Mouse (Mus musculus): ENCODE data around the gene Tmem161a. TPM values are rescaled to one million over a fixed set of nuclear protein-coding genes. Genes with fewer than 3 reads are reported as not detected.

Gene Tmem161a
- polyA plus RNA-seq, 1 experiment: 74.3 TPM

GRCm38 (mm10) chr8:70158069-70158853 is 13.9 kb upstream of the Tmem161a start:
- TF ChIP-seq CTCF (IDR thresholded peaks at IDR 0.05; ENCODE audit: extremely low read depth, insufficient read depth, low read length) (no peak), POLR2A (IDR thresholded peaks at IDR 0.05; ENCODE audit: extremely low read depth, insufficient read depth, low read length) (peak; percentile 41; the same call in 1 of the 2 replicates)
- H3K4me1 ChIP-seq (ENCODE audit: control insufficient read depth, insufficient read depth, low read length): no peaks in the 10 kb centered on the region
- H3K27ac ChIP-seq (ENCODE audit: insufficient read depth, low read length): no peak overlapping the region
- peak overlapping the region; percentile 33 for H3K4me3 ChIP-seq (ENCODE audit: insufficient read depth, low read length)

- no peak for TF ChIP-seq POLR2A (IDR thresholded peaks at IDR 0.05; ENCODE audit: extremely low read depth, insufficient read depth, low read length)
- TF ChIP-seq CTCF (IDR thresholded peaks at IDR 0.05; ENCODE audit: extremely low read depth, insufficient read depth, low read length): no peak
- H3K4me1 ChIP-seq (ENCODE audit: control insufficient read depth, insufficient read depth, low read length): no peaks in the 10 kb centered on the region
- H3K27ac ChIP-seq (ENCODE audit: insufficient read depth, low read length): no peak overlapping the region
- H3K4me3 ChIP-seq (ENCODE audit: insufficient read depth, low read length): no peak overlapping the region
Measured at GRCm38 (mm10) chr8:70159211-70159610, 12.9 kb upstream of the Tmem161a start.

- no peak overlapping the region for H3K4me3 ChIP-seq (ENCODE audit: insufficient read depth, low read length)
- H3K4me1 ChIP-seq (ENCODE audit: control insufficient read depth, insufficient read depth, low read length): no peaks in the 10 kb centered on the region
- no peak for TF ChIP-seq POLR2A (IDR thresholded peaks at IDR 0.05; ENCODE audit: extremely low read depth, insufficient read depth, low read length)
- TF ChIP-seq CTCF (IDR thresholded peaks at IDR 0.05; ENCODE audit: extremely low read depth, insufficient read depth, low read length): no peak
- no peak overlapping the region for H3K27ac ChIP-seq (ENCODE audit: insufficient read depth, low read length)
Measured at GRCm38 (mm10) chr8:70160015-70160414, 12.1 kb upstream of the Tmem161a start.

GRCm38 (mm10) chr8:70163316-70163715 is 8.8 kb upstream of the Tmem161a start:
- no peaks in the 10 kb centered on the region for H3K4me1 ChIP-seq (ENCODE audit: control insufficient read depth, insufficient read depth, low read length)
- H3K4me3 ChIP-seq (ENCODE audit: insufficient read depth, low read length): no peak overlapping the region
- TF ChIP-seq POLR2A (IDR thresholded peaks at IDR 0.05; ENCODE audit: extremely low read depth, insufficient read depth, low read length): no peak
- TF ChIP-seq CTCF (IDR thresholded peaks at IDR 0.05; ENCODE audit: extremely low read depth, insufficient read depth, low read length): no peak
- H3K27ac ChIP-seq (ENCODE audit: insufficient read depth, low read length): no peak overlapping the region

- TF ChIP-seq POLR2A (IDR thresholded peaks at IDR 0.05; ENCODE audit: extremely low read depth, insufficient read depth, low read length) (no peak), CTCF (IDR thresholded peaks at IDR 0.05; ENCODE audit: extremely low read depth, insufficient read depth, low read length) (peak; percentile 66)
- Histone ChIP-seq H3K27ac (ENCODE audit: insufficient read depth, low read length) (no peak overlapping the region), H3K4me1 (ENCODE audit: control insufficient read depth, insufficient read depth, low read length) (no peaks in the 10 kb centered on the region), H3K4me3 (ENCODE audit: insufficient read depth, low read length) (no peak overlapping the region)
Measured at GRCm38 (mm10) chr8:70166504-70167110, 5.5 kb upstream of the Tmem161a start.

GRCm38 (mm10) chr8:70170116-70170515 is 2.0 kb upstream of the Tmem161a start:
- no peak overlapping the region for H3K27ac ChIP-seq (ENCODE audit: insufficient read depth, low read length)
- peaks cover 2% of the 10 kb centered on the region; the same call in 1 of the 2 replicates for H3K4me1 ChIP-seq (ENCODE audit: control insufficient read depth, insufficient read depth, low read length)
- TF ChIP-seq POLR2A (IDR thresholded peaks at IDR 0.05; ENCODE audit: extremely low read depth, insufficient read depth, low read length) (no peak), CTCF (IDR thresholded peaks at IDR 0.05; ENCODE audit: extremely low read depth, insufficient read depth, low read length) (no peak)
- no peak overlapping the region for H3K4me3 ChIP-seq (ENCODE audit: insufficient read depth, low read length)

GRCm38 (mm10) chr8:70170748-70171147 is 1.4 kb upstream of the Tmem161a start:
- TF ChIP-seq POLR2A (IDR thresholded peaks at IDR 0.05; ENCODE audit: extremely low read depth, insufficient read depth, low read length) (no peak), CTCF (IDR thresholded peaks at IDR 0.05; ENCODE audit: extremely low read depth, insufficient read depth, low read length) (no peak)
- no peak overlapping the region for H3K27ac ChIP-seq (ENCODE audit: insufficient read depth, low read length)
- no peak overlapping the region for H3K4me3 ChIP-seq (ENCODE audit: insufficient read depth, low read length)
- H3K4me1 ChIP-seq (ENCODE audit: control insufficient read depth, insufficient read depth, low read length): peaks cover 2% of the 10 kb centered on the region; the same call in 1 of the 2 replicates

- TF ChIP-seq POLR2A (IDR thresholded peaks at IDR 0.05; ENCODE audit: extremely low read depth, insufficient read depth, low read length) (no peak), CTCF (IDR thresholded peaks at IDR 0.05; ENCODE audit: extremely low read depth, insufficient read depth, low read length) (no peak)
- Histone ChIP-seq H3K4me3 (ENCODE audit: insufficient read depth, low read length) (no peak overlapping the region), H3K27ac (ENCODE audit: insufficient read depth, low read length) (no peak overlapping the region), H3K4me1 (ENCODE audit: control insufficient read depth, insufficient read depth, low read length) (peaks cover 2% of the 10 kb centered on the region; the same call in 1 of the 2 replicates)
Measured at GRCm38 (mm10) chr8:70171240-70171639, 916 bp upstream of the Tmem161a start.

GRCm38 (mm10) chr8:70173320-70173719 is 1.2 kb downstream of the Tmem161a start:
- TF ChIP-seq POLR2A (IDR thresholded peaks at IDR 0.05; ENCODE audit: extremely low read depth, insufficient read depth, low read length): no peak
- no peak for TF ChIP-seq CTCF (IDR thresholded peaks at IDR 0.05; ENCODE audit: extremely low read depth, insufficient read depth, low read length)
- Histone ChIP-seq H3K4me1 (ENCODE audit: control insufficient read depth, insufficient read depth, low read length) (peaks cover 2% of the 10 kb centered on the region; the same call in 1 of the 2 replicates), H3K27ac (ENCODE audit: insufficient read depth, low read length) (no peak overlapping the region), H3K4me3 (ENCODE audit: insufficient read depth, low read length) (no peak overlapping the region; the same call in 1 of the 2 replicates)

All from cortical plate, adult 2 months (tissue).